Mouse (Mus musculus) ES-Bruce4 (cell line): ENCODE measurements around the gene Osbpl2. TPM values are rescaled to one million over a fixed set of nuclear protein-coding genes. Genes with fewer than 3 reads are reported as not detected.

Experiments used
- H3K27ac ChIP-seq: 2 replicates; pipeline ENCODE4 v1.5.1; 2012; ENCODE audit warnings: low read length, inconsistent platforms; ENCODE audit not compliant: insufficient read depth
- H3K27me3 ChIP-seq: 2 replicates; pipeline ENCODE4 v1.6.1; 2012; ENCODE audit warnings: mild to moderate bottlenecking, low read length, inconsistent platforms; ENCODE audit not compliant: control insufficient read depth, poor library complexity, insufficient read depth, severe bottlenecking
- H3K36me3 ChIP-seq: 2 replicates; pipeline ENCODE4 v1.6.1; 2012; ENCODE audit warnings: inconsistent platforms, mild to moderate bottlenecking, low read length, moderate library complexity; ENCODE audit not compliant: control insufficient read depth, poor library complexity, insufficient read depth, severe bottlenecking
- H3K4me1 ChIP-seq: one replicate; pipeline ENCODE4 v1.8.1; 2011; ENCODE audit warnings: low read length; ENCODE audit not compliant: control insufficient read depth, insufficient read depth
- H3K4me3 ChIP-seq: 2 replicates; pipeline ENCODE4 v1.5.1; 2011; ENCODE audit warnings: low read depth, mild to moderate bottlenecking, low read length
- H3K9ac ChIP-seq: 2 replicates; pipeline ENCODE4 v1.6.1; 2012; ENCODE audit warnings: low read depth, mild to moderate bottlenecking, inconsistent platforms; ENCODE audit not compliant: poor library complexity, severe bottlenecking
- H3K9me3 ChIP-seq: replicated peaks from 2 replicates; pipeline ENCODE4 v1.6.1; 2012; ENCODE audit warnings: mild to moderate bottlenecking, low read length, inconsistent platforms; ENCODE audit not compliant: control insufficient read depth, poor library complexity, insufficient read depth, severe bottlenecking
- CTCF ChIP-seq: IDR thresholded peaks from one replicate; pipeline ENCODE4 v1.8.1; 2011; ENCODE audit warnings: low read depth, low read length
- EP300 ChIP-seq: IDR thresholded peaks from 2 replicates; pipeline ENCODE4 v1.6.1; 2011; ENCODE audit warnings: low read depth, low read length; ENCODE audit not compliant: insufficient read depth
- POLR2A ChIP-seq: IDR thresholded peaks from one replicate; pipeline ENCODE4 v1.8.1; 2011; ENCODE audit warnings: low read length; ENCODE audit not compliant: insufficient read depth
- polyA plus RNA-seq: library from polyadenylated mRNA; stranded (reverse); fragments of >200 nt; gene quantifications from 2 replicates; pipeline ENCODE4 v1.2.4, GENCODE M21; 2011; ENCODE audit warnings: low read depth; ENCODE audit not compliant: missing spikeins, insufficient read depth, insufficient read length

Osbpl2 gene
- polyA plus RNA-seq, 1 experiment = 18.9 TPM

- Histone ChIP-seq H3K4me1 (peaks cover 8% of the 10 kb centered on the region), H3K27me3 (no peaks in the 10 kb centered on the region), H3K36me3 (no peaks in the 10 kb centered on the region), H3K27ac (no peak overlapping the region), H3K9me3 (no peaks in the 10 kb centered on the region), H3K4me3 (no peak overlapping the region), H3K9ac (no peak overlapping the region)
- TF ChIP-seq POLR2A = no peak
- no peak for TF ChIP-seq CTCF
- no peak for TF ChIP-seq EP300
These were observed 1.5 kb upstream of the Osbpl2 start for GRCm38 (mm10) chr2:180117485-180118194.

GRCm38 (mm10) chr2:180119439-180120291 is 559 bp downstream of the Osbpl2 start:
- Histone ChIP-seq H3K9me3 (no peaks in the 10 kb centered on the region), H3K27ac (no peak overlapping the region), H3K4me1 (peaks cover 8% of the 10 kb centered on the region), H3K36me3 (no peaks in the 10 kb centered on the region), H3K9ac (peak overlapping the region; percentile 74), H3K27me3 (no peaks in the 10 kb centered on the region), H3K4me3 (peak overlapping the region; percentile 71)
- no peak for TF ChIP-seq CTCF
- TF ChIP-seq EP300 = no peak
- TF ChIP-seq POLR2A = no peak

DNA sequence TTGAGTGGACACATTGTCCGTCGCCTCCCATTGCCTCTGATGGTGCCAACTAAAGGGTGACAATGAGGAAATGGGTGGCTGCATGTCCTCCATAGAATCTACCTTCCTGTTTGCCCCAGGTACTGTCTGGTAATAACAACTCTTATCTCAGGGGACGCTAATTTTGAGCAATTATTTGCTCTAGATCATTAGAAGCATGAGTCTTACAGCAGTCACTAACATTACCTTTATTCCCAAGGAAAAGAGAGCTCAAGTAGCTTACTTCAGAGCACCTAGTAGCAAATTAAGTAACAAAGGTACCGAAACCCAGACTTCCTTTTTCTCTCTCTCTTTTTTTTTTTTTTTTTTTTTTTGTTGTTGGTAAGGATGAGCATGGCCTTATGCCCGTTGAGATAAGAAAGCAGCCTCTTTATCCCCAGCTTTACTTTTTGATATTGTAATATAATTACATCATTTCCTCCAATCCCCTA is 1.2 kb downstream of the Osbpl2 start:
- H3K9me3 ChIP-seq = no peaks in the 10 kb centered on the region
- H3K36me3 ChIP-seq = no peaks in the 10 kb centered on the region
- no peak overlapping the region for H3K27ac ChIP-seq
- H3K4me1 ChIP-seq = peaks cover 8% of the 10 kb centered on the region
- H3K4me3 ChIP-seq = peak overlapping the region; percentile 71
- no peaks in the 10 kb centered on the region for H3K27me3 ChIP-seq
- no peak overlapping the region for H3K9ac ChIP-seq
- no peak for TF ChIP-seq EP300
- TF ChIP-seq POLR2A = no peak
- no peak for TF ChIP-seq CTCF

GRCm38 (mm10) chr2:180124192-180124591 is 5.1 kb downstream of the Osbpl2 start:
- H3K9me3 ChIP-seq = no peaks in the 10 kb centered on the region
- no peak overlapping the region for H3K4me3 ChIP-seq
- H3K4me1 ChIP-seq = no peaks in the 10 kb centered on the region
- TF ChIP-seq POLR2A (no peak), CTCF (no peak), EP300 (no peak)
- H3K27ac ChIP-seq = no peak overlapping the region
- H3K27me3 ChIP-seq = no peaks in the 10 kb centered on the region
- H3K9ac ChIP-seq = no peak overlapping the region
- no peaks in the 10 kb centered on the region for H3K36me3 ChIP-seq

- H3K9me3 ChIP-seq = no peaks in the 10 kb centered on the region
- no peaks in the 10 kb centered on the region for H3K36me3 ChIP-seq
- no peak overlapping the region for H3K4me3 ChIP-seq
- H3K9ac ChIP-seq = no peak overlapping the region
- no peaks in the 10 kb centered on the region for H3K4me1 ChIP-seq
- H3K27ac ChIP-seq = no peak overlapping the region
- H3K27me3 ChIP-seq = no peaks in the 10 kb centered on the region
- TF ChIP-seq POLR2A (no peak), CTCF (no peak), EP300 (no peak)
These were observed 7.1 kb downstream of the Osbpl2 start for GRCm38 (mm10) chr2:180126195-180126594.

GRCm38 (mm10) chr2:180127675-180128074 is 8.6 kb downstream of the Osbpl2 start:
- Histone ChIP-seq H3K4me1 (no peaks in the 10 kb centered on the region), H3K9ac (no peak overlapping the region), H3K27me3 (no peaks in the 10 kb centered on the region), H3K36me3 (no peaks in the 10 kb centered on the region), H3K9me3 (no peaks in the 10 kb centered on the region), H3K4me3 (no peak overlapping the region), H3K27ac (no peak overlapping the region)
- TF ChIP-seq POLR2A (no peak), CTCF (no peak), EP300 (no peak)
